In the genomic region with DNA sequence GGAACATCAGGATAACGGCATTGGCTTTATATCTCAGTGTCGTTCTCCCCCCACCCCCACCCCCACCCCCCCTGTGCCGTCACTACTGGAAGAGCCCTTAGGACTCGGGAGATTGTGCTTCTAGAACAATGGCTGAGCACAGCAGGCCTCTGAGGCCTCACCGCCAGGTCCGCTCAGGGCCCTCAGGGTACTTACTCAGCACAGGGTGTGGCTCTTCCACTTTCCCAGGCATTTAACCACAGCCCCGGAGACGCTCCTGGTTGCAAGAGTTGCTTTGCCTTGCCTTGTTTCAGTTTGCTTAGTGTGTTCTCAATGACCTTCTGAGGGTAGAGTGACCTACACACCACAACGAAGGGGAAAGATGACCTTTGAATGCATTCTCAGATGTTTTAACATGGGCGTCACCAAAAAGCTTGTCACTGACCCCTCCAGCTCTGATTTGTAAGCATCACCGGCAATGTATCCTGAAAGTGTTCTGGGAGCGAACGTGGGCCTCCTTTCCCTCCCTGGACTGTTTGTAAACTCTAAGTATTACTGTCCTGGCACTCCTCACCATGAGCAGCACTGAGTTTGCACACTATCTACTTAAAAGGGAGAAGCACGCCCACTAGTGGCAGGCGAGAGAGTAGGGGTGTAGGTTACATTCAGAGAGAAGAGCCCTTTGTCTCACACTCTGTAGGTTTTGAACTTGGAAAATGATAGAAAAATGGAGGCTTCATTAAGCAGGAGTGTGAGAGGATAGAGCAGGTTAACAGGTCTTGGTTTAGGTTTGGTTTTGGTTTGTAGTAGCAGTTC, we compare ENCODE assay signal across 26 mouse cellular contexts. TPM values are rescaled to one million over a fixed set of nuclear protein-coding genes. Genes with fewer than 3 reads are reported as not detected.
A peak's percentile ranks its signal among the peaks of the same experiment; 100 is the strongest.
DNase-seq lines count a peak whose midpoint lies in the region; ATAC-seq and TF ChIP-seq lines count a peak whose summit lies in the region.
"Had no signal": no experiment of that assay in that cellular context is flagged by ENCODE, and none has a peak within 500 bp of the region (broad histone marks: within the 10 kb centered on the region; RNA-seq: fewer than 3 reads in every experiment).

No protein-coding gene starts in this region.

- peak; percentile 7 for DNase-seq in kidney, adult 18-20 months
- DNase-seq in liver, postnatal 0 days: no peak
- no peak for DNase-seq in liver, embryonic 11.5 days (ENCODE audit: low spot score)
- peak; percentile 62 for DNase-seq in ES-CJ7 (ENCODE audit: low read depth, low spot score)
- DNase-seq in yolk sac, embryonic 10.5 days (ENCODE audit: low spot score): peak; percentile 7
- no peak for DNase-seq in Muller cell, postnatal 12 days (ENCODE audit: inconsistent ontology term)
- DNase-seq in hindbrain, embryonic 10.5 days (ENCODE audit: low spot score): no peak
- DNase-seq: adrenal gland, postnatal 14 days; cerebellum, adult 11-12 months; cerebellum, postnatal 25 days; gastrocnemius, postnatal 25 days; heart, postnatal 4 days; kidney, postnatal 14 days; layer of hippocampus, postnatal 36 days; lung, postnatal 10 days; midbrain, embryonic 14.5 days had no signal

- no peak for ATAC-seq in kidney, embryonic 15.5 days (replicated peaks; ENCODE audit: low FRiP score)
- ATAC-seq in liver, postnatal 0 days: no peak
- no peak for ATAC-seq in liver, embryonic 11.5 days (replicated peaks; ENCODE audit: low FRiP score)
- ATAC-seq: hindbrain, postnatal 0 days had no signal

- H3K36me3 ChIP-seq in kidney, embryonic 15.5 days: no peaks in the 10 kb centered on the region
- H3K36me3 ChIP-seq in liver, postnatal 0 days (replicated peaks; ENCODE audit: insufficient read depth, low read length): no peaks in the 10 kb centered on the region
- no peaks in the 10 kb centered on the region for H3K36me3 ChIP-seq in liver, embryonic 11.5 days (ENCODE audit: control insufficient read depth, insufficient read depth, low read length)
- no peaks in the 10 kb centered on the region for H3K36me3 ChIP-seq in hindbrain, embryonic 10.5 days
- H3K36me3 ChIP-seq: forebrain, embryonic 12.5 days; heart, embryonic 10.5 days; limb, embryonic 15.5 days; neural tube, embryonic 15.5 days had no signal

- H3K9ac ChIP-seq in kidney, embryonic 15.5 days: no peak overlapping the region
- no peak overlapping the region for H3K9ac ChIP-seq in liver, postnatal 0 days (replicated peaks)
- H3K9ac ChIP-seq in liver, embryonic 11.5 days (ENCODE audit: low read depth, low read length): no peak overlapping the region
- H3K9ac ChIP-seq: forebrain, embryonic 12.5 days; limb, embryonic 15.5 days; neural tube, embryonic 15.5 days had no signal

- no peak for TF ChIP-seq EP300 in liver, postnatal 0 days (IDR thresholded peaks at IDR 0.05; ENCODE audit: low read depth)

- no peak overlapping the region for H3K4me3 ChIP-seq in kidney, embryonic 15.5 days (replicated peaks)
- no peak overlapping the region for H3K4me3 ChIP-seq in liver, postnatal 0 days (ENCODE audit: low read depth, low read length)
- H3K4me3 ChIP-seq in liver, embryonic 11.5 days (ENCODE audit: low read depth, low read length): no peak overlapping the region
- no peak overlapping the region for H3K4me3 ChIP-seq in hindbrain, embryonic 10.5 days
- H3K4me3 ChIP-seq: forebrain, embryonic 12.5 days; heart, embryonic 10.5 days; limb, embryonic 15.5 days; myocyte; neural tube, embryonic 15.5 days had no signal

- TF ChIP-seq CTCF in liver, postnatal 0 days (IDR thresholded peaks at IDR 0.05; ENCODE audit: low read depth): peak; percentile 42

- WGBS in kidney, embryonic 15.5 days: 82% methylated on average over 15 of the region's 15 CpGs
- WGBS in liver, postnatal 0 days (ENCODE audit: insufficient replicate concordance): 69% methylated on average over 15 of the region's 15 CpGs
- WGBS in liver, embryonic 11.5 days: 77% methylated on average over 15 of the region's 15 CpGs
- 82% methylated on average over 15 of the region's 15 CpGs for WGBS in hindbrain, embryonic 10.5 days

- no peaks in the 10 kb centered on the region for H3K4me1 ChIP-seq in kidney, embryonic 15.5 days
- H3K4me1 ChIP-seq in liver, postnatal 0 days (ENCODE audit: insufficient read depth): no peaks in the 10 kb centered on the region
- no peaks in the 10 kb centered on the region for H3K4me1 ChIP-seq in liver, embryonic 11.5 days (replicated peaks; ENCODE audit: control insufficient read depth, insufficient read depth, low read length)
- no peaks in the 10 kb centered on the region for H3K4me1 ChIP-seq in hindbrain, embryonic 10.5 days (replicated peaks)
- H3K4me1 ChIP-seq: forebrain, embryonic 12.5 days; heart, embryonic 10.5 days; limb, embryonic 15.5 days; neural tube, embryonic 15.5 days had no signal

- H3K9me3 ChIP-seq in kidney, embryonic 15.5 days (replicated peaks): no peaks in the 10 kb centered on the region
- no peaks in the 10 kb centered on the region for H3K9me3 ChIP-seq in liver, postnatal 0 days (ENCODE audit: low read length)
- no peaks in the 10 kb centered on the region for H3K9me3 ChIP-seq in liver, embryonic 11.5 days (ENCODE audit: control insufficient read depth, low read length)
- no peaks in the 10 kb centered on the region; the same call in 1 of the 2 replicates for H3K9me3 ChIP-seq in hindbrain, embryonic 10.5 days
- H3K9me3 ChIP-seq: forebrain, embryonic 12.5 days; heart, embryonic 10.5 days; limb, embryonic 15.5 days; neural tube, embryonic 15.5 days had no signal

- no peaks in the 10 kb centered on the region for H3K27me3 ChIP-seq in kidney, embryonic 15.5 days
- H3K27me3 ChIP-seq in liver, postnatal 0 days (ENCODE audit: insufficient read depth, low read length): no peaks in the 10 kb centered on the region
- no peaks in the 10 kb centered on the region for H3K27me3 ChIP-seq in liver, embryonic 11.5 days (replicated peaks; ENCODE audit: control insufficient read depth, insufficient read depth, low read length)
- no peaks in the 10 kb centered on the region for H3K27me3 ChIP-seq in hindbrain, embryonic 10.5 days (ENCODE audit: insufficient read depth, poor library complexity, severe bottlenecking)
- H3K27me3 ChIP-seq: forebrain, embryonic 12.5 days; limb, embryonic 15.5 days; neural tube, embryonic 15.5 days had no signal

- H3K4me2 ChIP-seq in kidney, embryonic 15.5 days: no peak overlapping the region
- no peak overlapping the region for H3K4me2 ChIP-seq in liver, postnatal 0 days (ENCODE audit: low read depth, low read length)
- H3K4me2 ChIP-seq in liver, embryonic 11.5 days: no peak overlapping the region
- H3K4me2 ChIP-seq: forebrain, embryonic 12.5 days; limb, embryonic 15.5 days; neural tube, embryonic 15.5 days had no signal

- no peak overlapping the region for H3K27ac ChIP-seq in kidney, embryonic 15.5 days
- no peak overlapping the region for H3K27ac ChIP-seq in liver, postnatal 0 days (ENCODE audit: low read depth)
- no peak overlapping the region for H3K27ac ChIP-seq in liver, embryonic 11.5 days (ENCODE audit: low read depth, low read length)
- H3K27ac ChIP-seq in hindbrain, embryonic 10.5 days: no peak overlapping the region
- H3K27ac ChIP-seq: forebrain, embryonic 12.5 days; heart, embryonic 10.5 days; hindbrain, postnatal 0 days; limb, embryonic 15.5 days; neural tube, embryonic 15.5 days had no signal

RNA-seq across cellular contexts. Expression of gene Rhox5, which starts 2.8 kb away (rescaled TPM):
- polyA plus RNA-seq in kidney, embryonic 15.5 days (2015; fragmentation: Nextera tagmentation; extraction: Ambion mirVana): 1.9 and 2.2 TPM in 2 replicates
- polyA plus RNA-seq in liver, postnatal 0 days (2015; fragmentation: Nextera tagmentation; extraction: Ambion mirVana): 1.3 and 1.4 TPM in 2 replicates
- polyA plus RNA-seq in liver, embryonic 11.5 days (2014; fragmentation: Nextera tagmentation; extraction: Ambion mirVana): 11.8 and 12.8 TPM in 2 replicates
- 1.5 TPM in 2 replicates for polyA plus RNA-seq in hindbrain, embryonic 10.5 days (2016; fragmentation: Nextera tagmentation; extraction: Ambion mirVana)
- polyA plus RNA-seq: midbrain, embryonic 14.5 days had no signal

RNA-seq across cellular contexts. Expression of gene Rhox6, which starts 19.2 kb away (rescaled TPM):
- 0.16 TPM in 1 of 2 replicates, not detected in the other for polyA plus RNA-seq in kidney, embryonic 15.5 days (2015; fragmentation: Nextera tagmentation; extraction: Ambion mirVana)
- not detected in 2 replicates for polyA plus RNA-seq in liver, postnatal 0 days (2015; fragmentation: Nextera tagmentation; extraction: Ambion mirVana)
- not detected in 2 replicates for polyA plus RNA-seq in liver, embryonic 11.5 days (2014; fragmentation: Nextera tagmentation; extraction: Ambion mirVana)
- polyA plus RNA-seq in hindbrain, embryonic 10.5 days (2016; fragmentation: Nextera tagmentation; extraction: Ambion mirVana): not detected in 2 replicates
- polyA plus RNA-seq: forebrain, embryonic 12.5 days; heart, embryonic 10.5 days; hindbrain, postnatal 0 days; midbrain, embryonic 14.5 days; myocyte; neural tube, embryonic 15.5 days; stomach, embryonic 14.5 days; thymus, postnatal 0 days had no signal

RNA-seq across cellular contexts. Expression of gene Rhox7a, which starts 24.0 kb away (rescaled TPM):
- polyA plus RNA-seq in kidney, embryonic 15.5 days (2015; fragmentation: Nextera tagmentation; extraction: Ambion mirVana): not detected in 2 replicates
- polyA plus RNA-seq in liver, postnatal 0 days (2015; fragmentation: Nextera tagmentation; extraction: Ambion mirVana): not detected in 2 replicates
- polyA plus RNA-seq in liver, embryonic 11.5 days (2014; fragmentation: Nextera tagmentation; extraction: Ambion mirVana): not detected in 2 replicates
- not detected in 2 replicates for polyA plus RNA-seq in hindbrain, embryonic 10.5 days (2016; fragmentation: Nextera tagmentation; extraction: Ambion mirVana)
- polyA plus RNA-seq: forebrain, embryonic 12.5 days; frontal cortex, adult 2 months; heart, embryonic 10.5 days; hindbrain, postnatal 0 days; limb, embryonic 15.5 days; midbrain, embryonic 14.5 days; myocyte; neural tube, embryonic 15.5 days; stomach, embryonic 14.5 days; thymus, postnatal 0 days had no signal

Comparison
In these comparisons a context has a peak if more than half of its experiments do, and no peak if none do; other contexts are left out.
1. DNase-seq: peak in kidney, adult 18-20 months (single experiment), ES-CJ7 (single experiment) and yolk sac, embryonic 10.5 days (single experiment); none in liver, postnatal 0 days (single experiment), liver, embryonic 11.5 days (single experiment), Muller cell, postnatal 12 days (single experiment) and hindbrain, embryonic 10.5 days (single experiment).